Mouse (Mus musculus) embryonic fibroblast, embryonic 13.5 days (primary cell): Measurements from ENCODE around the gene Adam12.

Experiments
- CTCF ChIP-seq: IDR thresholded peaks from 2 replicates; pipeline ENCODE4 v1.5.1; 2011; ENCODE audit warnings: mild to moderate bottlenecking, control low read depth, low read length, moderate library complexity, borderline replicate concordance; ENCODE audit not compliant: insufficient read depth
- POLR2A ChIP-seq: IDR thresholded peaks from 2 replicates; pipeline ENCODE4 v1.6.1; 2011; ENCODE audit warnings: low read depth, mild to moderate bottlenecking, control low read depth, low read length, moderate library complexity

DNA sequence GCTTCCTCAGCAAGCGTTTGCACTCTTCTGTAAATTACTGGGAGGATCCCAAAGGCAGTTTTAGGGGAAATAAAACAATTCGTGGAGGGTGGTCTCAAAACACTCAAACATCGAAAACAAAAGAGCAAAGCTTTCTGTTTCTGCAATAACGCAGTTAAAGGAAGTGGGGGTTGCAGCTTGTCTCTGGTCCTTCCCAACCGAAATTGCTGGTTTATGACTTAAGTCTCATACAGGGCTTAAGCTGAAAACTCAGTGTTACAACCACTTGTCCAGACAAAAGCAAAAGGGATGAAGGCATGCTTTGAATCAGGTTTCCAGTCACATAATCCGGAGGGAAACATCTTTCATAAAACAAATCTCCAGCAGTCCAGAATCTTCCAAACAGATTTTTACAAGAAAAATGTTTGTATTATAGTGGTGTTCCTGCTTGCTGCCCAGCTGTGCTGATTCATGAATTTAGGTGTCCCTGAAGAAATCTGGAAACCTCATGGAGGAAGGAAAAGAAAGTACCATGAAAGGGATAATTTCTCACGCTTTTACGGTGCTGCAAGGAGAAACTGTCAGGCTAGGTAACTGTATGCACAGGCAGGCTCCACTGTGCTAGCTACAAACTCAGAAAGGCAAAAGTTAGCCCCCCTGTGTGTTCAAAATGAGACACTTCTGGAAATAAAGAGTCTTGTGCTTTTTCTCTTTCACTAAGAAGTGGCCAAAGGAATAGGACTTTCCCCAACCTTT lies 255.4 kb downstream of the Adam12 start:
- no peak for TF ChIP-seq CTCF
- TF ChIP-seq POLR2A = no peak
